Mouse (Mus musculus) intestine, embryonic 16.5 days (tissue): Measurements from ENCODE around the gene Hunk. TPM values are rescaled to one million over a fixed set of nuclear protein-coding genes. Genes with fewer than 3 reads are reported as not detected.

Experiments
- ATAC-seq: fragments of 200-750 bp; cut with Nextera tagmentation; 2 replicates; pipeline ENCODE4 v1.8.0; 2017; ENCODE audit warnings: moderate TSS enrichment, moderate library complexity
- H3K27ac ChIP-seq: fragments of 300-500 bp; sonication (generic); 2 replicates; pipeline ENCODE4 v1.5.1; 2014; ENCODE audit warnings: mild to moderate bottlenecking, low read length
- H3K27me3 ChIP-seq: fragments of 300-500 bp; sonication (generic); replicated peaks from 2 replicates; pipeline ENCODE4 v1.6.1; 2014; ENCODE audit warnings: low read length, control low read depth, mixed read lengths; ENCODE audit not compliant: control insufficient read depth, insufficient read depth
- H3K36me3 ChIP-seq: fragments of 300-500 bp; sonication (generic); 2 replicates; pipeline ENCODE4 v1.6.1; 2014; ENCODE audit warnings: low read length, control low read depth; ENCODE audit not compliant: control insufficient read depth, insufficient read depth
- H3K4me1 ChIP-seq: fragments of 300-500 bp; sonication (generic); 2 replicates; pipeline ENCODE4 v1.6.1; 2014; ENCODE audit warnings: low read length, control low read depth, mixed read lengths; ENCODE audit not compliant: control insufficient read depth, insufficient read depth
- H3K4me2 ChIP-seq: fragments of 300-500 bp; sonication (generic); 2 replicates; pipeline ENCODE4 v1.6.1; 2014; ENCODE audit warnings: low read depth, low read length, control low read depth
- H3K4me3 ChIP-seq: fragments of 300-500 bp; sonication (generic); 2 replicates; pipeline ENCODE4 v1.5.1; 2014; ENCODE audit warnings: mild to moderate bottlenecking, low read length
- H3K9ac ChIP-seq: fragments of 300-500 bp; sonication (generic); 2 replicates; pipeline ENCODE4 v1.6.1; 2014; ENCODE audit warnings: low read depth, low read length
- H3K9me3 ChIP-seq: fragments of 300-500 bp; sonication (generic); 2 replicates; pipeline ENCODE4 v1.6.1; 2016; ENCODE audit warnings: low read length, control low read depth; ENCODE audit not compliant: control insufficient read depth
- WGBS: fragments of 180-500 bp; shearing (Covaris S2); extraction: QIAGEN DNeasy Blood & Tissue Kit; methylation state at CpG from one replicate; pipeline ENCODE4 v1.1.7; 2014; 5-methylcytosine and 5-hydroxymethylcytosine counted together
- polyA plus RNA-seq: library from polyadenylated mRNA; unstranded; fragments of >200 nt; fragmentation: Nextera tagmentation; extraction: Ambion mirVana; gene quantifications from 2 replicates; pipeline ENCODE4 v1.2.1, GENCODE M21; 2015

The Hunk gene
- polyA plus RNA-seq, 1 experiment from 2014 or later, result 5.1 TPM

DNA sequence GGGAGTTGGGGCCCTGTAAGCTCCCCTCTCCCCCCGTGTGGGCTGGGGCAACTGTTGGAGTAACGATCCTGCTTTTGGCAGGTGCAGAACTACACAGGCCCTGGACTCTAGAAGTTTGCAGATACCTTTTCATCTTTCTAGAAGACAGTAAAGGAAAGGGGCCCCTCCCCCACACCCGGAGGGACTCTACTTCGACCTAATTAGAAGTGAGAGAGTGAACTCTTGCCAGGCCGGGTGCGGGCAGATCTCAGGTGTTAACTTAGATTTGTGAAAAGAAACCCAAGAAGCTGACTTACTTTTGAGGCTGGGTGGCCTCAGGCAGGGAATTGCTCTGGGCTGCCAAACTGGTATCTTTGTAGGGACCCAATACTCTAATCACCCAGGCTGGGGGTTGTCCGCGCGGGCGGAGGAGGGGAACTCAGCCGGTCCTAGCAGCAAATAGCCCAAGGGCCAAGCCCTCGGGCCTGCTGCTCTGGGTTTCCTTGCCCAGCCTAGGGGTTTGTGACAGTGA lies 1.4 kb downstream of the Hunk start:
- ATAC-seq, result peak; percentile 13
- H3K27me3 ChIP-seq, result no peaks in the 10 kb centered on the region; the same call in 1 of the 2 replicates
- 9% methylated on average over 12 of the region's 12 CpGs for WGBS
- 0 out of 2 replicates have a peak, but pooled peaks cover 7% of the 10 kb centered on the region for H3K36me3 ChIP-seq
- H3K4me3 ChIP-seq, result peak overlapping the region; percentile 84
- peaks cover 39% of the 10 kb centered on the region for H3K4me1 ChIP-seq
- peak overlapping the region; percentile 90 for H3K9ac ChIP-seq
- peaks cover 3% of the 10 kb centered on the region; the same call in 1 of the 2 replicates for H3K9me3 ChIP-seq
- peak overlapping the region; percentile 96 for H3K27ac ChIP-seq
- peak overlapping the region; percentile 90 for H3K4me2 ChIP-seq

DNA sequence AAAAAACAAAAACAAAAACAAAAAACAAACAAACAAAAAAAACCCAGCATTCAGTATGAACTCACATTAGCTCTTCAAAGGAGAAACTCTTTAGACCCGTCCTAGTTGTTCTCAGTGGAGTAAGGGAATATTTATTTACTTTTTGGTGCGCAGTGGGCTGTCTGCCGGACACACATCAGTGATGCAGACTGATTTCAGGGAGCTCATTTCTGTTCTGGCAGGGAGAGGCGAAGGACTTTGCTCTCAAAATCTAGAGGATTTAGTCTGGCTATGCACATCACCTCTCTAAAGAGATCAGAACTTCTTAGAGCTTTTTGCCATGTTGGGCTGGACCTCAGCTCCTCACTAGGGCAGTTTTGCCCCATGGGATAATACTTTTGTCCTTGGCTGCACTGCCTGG lies 2.1 kb downstream of the Hunk start:
- Histone ChIP-seq H3K4me3 (peak overlapping the region; percentile 17; the same call in 1 of the 2 replicates), H3K4me1 (peaks cover 39% of the 10 kb centered on the region), H3K27ac (no peak overlapping the region), H3K9me3 (peaks cover 3% of the 10 kb centered on the region; the same call in 1 of the 2 replicates), H3K9ac (no peak overlapping the region), H3K36me3 (0 out of 2 replicates have a peak, but pooled peaks cover 7% of the 10 kb centered on the region), H3K4me2 (peak overlapping the region; percentile 28), H3K27me3 (no peaks in the 10 kb centered on the region; the same call in 1 of the 2 replicates)
- ATAC-seq, result no peak
- 59% methylated on average over 4 of the region's 4 CpGs for whole genome bisulfite sequencing

DNA sequence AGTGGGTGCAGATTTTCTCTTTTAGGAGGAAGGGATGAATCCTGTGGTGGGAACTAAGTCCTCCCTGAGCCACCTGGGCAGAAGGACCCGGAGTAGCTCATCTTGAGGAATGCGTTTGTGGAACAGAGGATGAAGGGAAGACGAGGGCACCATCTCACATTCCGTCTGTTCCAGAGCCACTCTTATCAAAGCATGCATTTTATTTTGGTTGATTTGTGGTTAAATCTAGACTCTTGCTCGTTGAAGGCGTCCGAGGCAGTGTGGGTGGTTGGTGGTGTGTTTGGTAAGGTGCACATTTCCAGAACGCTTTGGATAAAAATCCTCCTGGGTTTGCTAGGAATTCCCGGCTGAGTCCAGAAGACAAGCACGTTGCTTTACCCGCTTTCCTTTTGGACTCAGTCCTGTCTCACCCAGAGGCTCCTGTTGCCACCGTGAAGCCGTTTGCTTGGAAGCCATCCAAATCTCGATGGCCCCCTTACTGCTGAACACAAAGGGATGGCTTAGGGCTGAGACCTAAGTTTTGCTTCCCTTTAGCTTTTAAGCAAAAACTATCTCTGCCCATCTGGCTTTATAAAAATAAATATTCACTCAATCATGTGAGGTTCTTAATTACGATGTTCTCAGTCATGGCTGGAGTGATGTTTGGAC lies 3.4 kb downstream of the Hunk start:
- Histone ChIP-seq H3K9me3 (peaks cover 3% of the 10 kb centered on the region; the same call in 1 of the 2 replicates), H3K36me3 (0 out of 2 replicates have a peak, but pooled peaks cover 7% of the 10 kb centered on the region), H3K4me1 (peaks cover 32% of the 10 kb centered on the region), H3K27me3 (no peaks in the 10 kb centered on the region), H3K9ac (0 out of 2 replicates have a peak overlapping the region, but pooled peaks have one; percentile 30), H3K27ac (no peak overlapping the region), H3K4me2 (peak overlapping the region; percentile 28; the same call in 1 of the 2 replicates), H3K4me3 (no peak overlapping the region)
- ATAC-seq, result no peak
- 52% methylated on average over 15 of the region's 15 CpGs for WGBS

DNA sequence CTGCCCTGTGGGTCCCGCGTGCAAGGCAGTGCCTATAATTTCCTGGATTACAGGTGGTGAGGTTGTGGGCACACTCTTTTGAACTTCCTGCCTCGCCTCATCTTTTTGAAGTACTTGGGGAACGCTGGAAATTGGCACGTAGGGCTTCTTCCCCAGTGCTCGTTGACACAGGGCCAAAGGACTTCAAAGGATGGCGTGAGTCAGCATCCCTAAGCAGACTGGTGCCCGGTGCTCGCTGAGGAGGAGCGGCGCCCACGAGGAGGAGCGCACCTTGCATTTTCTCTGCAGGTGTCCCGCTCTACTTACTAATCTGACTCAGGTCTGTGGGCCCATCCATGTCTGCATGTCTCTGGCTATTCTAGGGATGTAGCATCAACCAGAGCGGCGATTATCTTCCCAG lies 4.9 kb downstream of the Hunk start:
- no peak for ATAC-seq
- Histone ChIP-seq H3K27ac (no peak overlapping the region), H3K4me2 (no peak overlapping the region), H3K4me1 (peaks cover 28% of the 10 kb centered on the region), H3K9me3 (peaks cover 3% of the 10 kb centered on the region; the same call in 1 of the 2 replicates), H3K9ac (no peak overlapping the region), H3K4me3 (no peak overlapping the region), H3K27me3 (no peaks in the 10 kb centered on the region), H3K36me3 (0 out of 2 replicates have a peak, but pooled peaks cover 7% of the 10 kb centered on the region)
- WGBS, result 88% methylated on average over 16 of the region's 16 CpGs

DNA sequence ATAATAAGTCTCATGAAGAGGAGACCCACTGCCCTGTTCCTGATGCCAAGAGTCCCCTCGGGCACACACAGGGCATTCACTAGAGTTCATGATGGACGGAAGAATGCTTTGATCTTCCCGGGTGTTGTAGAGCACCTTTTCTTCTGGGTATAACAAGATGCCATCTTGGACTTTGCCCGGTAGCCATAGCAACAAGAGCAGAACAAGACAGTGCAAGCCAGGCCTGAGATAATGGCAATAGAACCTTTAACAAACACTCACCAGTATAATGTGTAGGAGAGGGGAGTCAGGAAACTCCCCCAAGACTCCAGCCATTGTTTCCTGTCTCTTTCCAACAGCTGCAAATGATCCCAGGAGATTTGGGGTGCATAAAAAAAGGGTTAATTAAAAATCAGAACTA lies 8.9 kb downstream of the Hunk start:
- H3K9me3 ChIP-seq, result peaks cover 3% of the 10 kb centered on the region; the same call in 1 of the 2 replicates

DNA sequence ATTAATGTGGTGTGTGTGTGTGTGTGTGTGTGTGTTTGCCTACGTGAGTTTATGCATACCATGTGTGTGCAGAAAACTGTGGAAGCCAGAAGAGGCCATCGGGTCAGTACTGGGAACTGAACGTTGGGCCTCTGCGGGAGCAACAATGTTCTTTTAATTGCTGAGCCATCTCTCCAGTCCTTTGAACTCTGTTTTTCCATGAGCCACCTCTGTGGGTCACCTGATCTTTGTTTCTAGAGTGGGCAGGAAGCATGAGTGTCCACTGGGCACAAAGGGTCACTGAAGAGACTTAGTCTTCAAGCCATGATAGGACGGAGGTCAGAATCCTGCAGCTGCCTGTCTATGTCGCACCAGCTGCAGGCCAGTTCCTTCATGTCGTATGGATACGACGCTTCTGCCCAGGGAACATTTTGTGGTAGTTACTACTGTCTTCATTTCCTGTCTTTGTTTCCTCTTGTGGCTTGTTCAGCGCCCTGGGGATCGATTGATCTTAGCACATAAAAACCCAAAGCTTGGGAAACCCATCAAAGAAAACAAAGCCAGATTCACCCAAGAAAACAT lies 10.3 kb downstream of the Hunk start:
- no peak overlapping the region for H3K27ac ChIP-seq
- H3K4me2 ChIP-seq, result no peak overlapping the region
- H3K4me3 ChIP-seq, result no peak overlapping the region
- H3K27me3 ChIP-seq, result no peaks in the 10 kb centered on the region
- H3K9me3 ChIP-seq, result peaks cover 3% of the 10 kb centered on the region; the same call in 1 of the 2 replicates
- WGBS, result 79% methylated on average over 11 of the region's 11 CpGs
- peaks cover 17% of the 10 kb centered on the region for H3K4me1 ChIP-seq
- H3K36me3 ChIP-seq, result 0 out of 2 replicates have a peak, but pooled peaks cover 3% of the 10 kb centered on the region
- no peak for ATAC-seq
- H3K9ac ChIP-seq, result no peak overlapping the region

More for the DNA sequence above, 8.9 kb downstream of the Hunk start:
- H3K36me3 ChIP-seq, result 0 out of 2 replicates have a peak, but pooled peaks cover 7% of the 10 kb centered on the region
- no peak overlapping the region for H3K4me2 ChIP-seq
- H3K27ac ChIP-seq, result no peak overlapping the region
- H3K27me3 ChIP-seq, result no peaks in the 10 kb centered on the region
- no peak overlapping the region for H3K9ac ChIP-seq
- peak; percentile 41 for ATAC-seq
- 67% methylated on average over 4 of the region's 4 CpGs for WGBS
- H3K4me1 ChIP-seq, result peaks cover 7% of the 10 kb centered on the region
- H3K4me3 ChIP-seq, result no peak overlapping the region

DNA sequence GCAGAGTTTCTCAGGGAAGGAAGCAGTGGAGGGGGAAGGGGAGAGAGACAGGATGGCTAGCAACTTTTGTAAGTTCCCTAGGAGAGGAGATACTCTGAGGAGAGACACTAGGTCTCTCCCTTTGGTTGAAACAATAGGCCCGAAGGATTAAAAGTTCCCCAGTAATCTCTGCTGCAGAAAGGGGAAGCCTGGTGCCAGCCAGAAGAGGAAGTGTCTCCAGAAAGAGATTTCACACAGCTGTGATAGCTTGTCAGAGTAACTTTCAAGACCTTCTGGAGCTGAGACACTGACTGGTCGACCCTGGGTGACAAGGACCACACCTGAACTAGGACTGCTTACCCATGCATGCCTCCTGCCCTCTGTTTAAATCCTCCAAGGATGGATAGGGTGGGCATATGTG lies 11.1 kb downstream of the Hunk start:
- H3K9ac ChIP-seq, result no peak overlapping the region
- no peaks in the 10 kb centered on the region for H3K36me3 ChIP-seq
- peaks cover 25% of the 10 kb centered on the region for H3K4me1 ChIP-seq
- 56% methylated on average over 2 of the region's 2 CpGs for WGBS
- no peaks in the 10 kb centered on the region for H3K27me3 ChIP-seq
- no peak overlapping the region for H3K4me3 ChIP-seq
- no peak for ATAC-seq
- no peaks in the 10 kb centered on the region for H3K9me3 ChIP-seq
- no peak overlapping the region for H3K27ac ChIP-seq
- H3K4me2 ChIP-seq, result no peak overlapping the region

DNA sequence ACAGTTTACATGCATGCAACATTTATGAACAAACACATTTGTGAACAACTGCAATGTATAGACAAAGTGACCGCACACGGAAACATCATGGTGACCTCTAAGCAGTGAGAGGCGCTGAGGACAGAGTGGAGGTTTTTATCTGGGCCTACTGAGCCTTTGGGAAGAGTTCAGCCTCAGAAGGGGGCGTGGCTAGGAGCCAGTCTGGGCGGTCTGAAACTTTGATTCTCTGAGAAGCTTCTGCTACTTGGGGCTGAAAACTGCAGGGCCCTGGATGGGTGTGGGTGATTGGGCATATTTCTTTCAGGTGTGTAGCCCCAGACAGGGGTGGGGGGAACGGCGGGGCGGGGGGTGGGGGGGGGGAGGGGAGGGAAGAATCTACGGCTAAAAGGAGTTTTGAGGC lies 14.5 kb downstream of the Hunk start:
- H3K4me1 ChIP-seq, result peaks cover 22% of the 10 kb centered on the region
- ATAC-seq, result peak; percentile 68
- H3K9me3 ChIP-seq, result no peaks in the 10 kb centered on the region
- H3K27me3 ChIP-seq, result no peaks in the 10 kb centered on the region
- H3K9ac ChIP-seq, result no peak overlapping the region
- no peaks in the 10 kb centered on the region for H3K36me3 ChIP-seq
- H3K4me2 ChIP-seq, result 0 out of 2 replicates have a peak overlapping the region, but pooled peaks have one; percentile 3
- H3K4me3 ChIP-seq, result no peak overlapping the region
- WGBS, result 13% methylated on average over 9 of the region's 9 CpGs
- H3K27ac ChIP-seq, result peak overlapping the region; percentile 73

DNA sequence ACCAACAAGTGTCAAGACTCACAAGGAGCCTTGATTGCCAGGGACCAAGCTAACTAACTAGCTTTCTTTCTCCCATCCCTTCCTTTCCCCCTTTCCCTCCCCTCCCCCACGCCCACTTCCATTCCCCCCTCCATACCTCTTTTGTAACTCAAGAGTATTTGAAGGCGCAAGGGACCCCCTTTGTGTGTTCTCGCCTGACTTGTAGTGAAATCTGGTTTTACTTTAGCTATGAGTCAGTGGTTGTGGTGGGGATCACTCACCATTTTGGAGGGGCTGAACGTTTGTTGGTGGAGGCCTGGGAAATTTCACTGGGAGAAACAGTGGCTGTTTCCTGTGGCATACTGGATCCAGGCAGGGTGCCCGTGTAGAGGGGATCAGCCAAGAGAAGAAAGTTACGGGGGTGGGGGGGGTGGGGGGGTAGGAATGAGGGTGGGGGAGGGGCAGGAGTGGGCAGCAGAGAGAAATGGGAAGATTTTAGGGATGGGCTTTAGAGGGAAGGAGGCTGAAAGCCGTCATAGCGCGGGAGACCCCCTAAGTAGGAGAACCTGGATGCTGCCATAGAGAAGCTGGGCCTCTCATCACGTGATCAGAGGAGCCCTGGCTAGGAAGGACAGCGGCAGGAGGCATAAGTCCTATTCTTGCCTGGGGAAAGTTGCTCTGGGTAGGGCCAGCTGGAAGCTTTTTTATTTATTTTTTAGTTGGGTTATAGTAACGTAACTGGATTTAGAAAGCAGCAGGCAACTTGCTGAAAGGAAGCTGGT lies 15.3 kb downstream of the Hunk start:
- no peaks in the 10 kb centered on the region for H3K36me3 ChIP-seq
- no peak overlapping the region for H3K4me2 ChIP-seq
- no peak overlapping the region for H3K9ac ChIP-seq
- no peak for ATAC-seq
- no peak overlapping the region for H3K4me3 ChIP-seq
- peaks cover 28% of the 10 kb centered on the region for H3K4me1 ChIP-seq
- no peaks in the 10 kb centered on the region for H3K27me3 ChIP-seq
- WGBS, result 38% methylated on average over 12 of the region's 12 CpGs
- no peaks in the 10 kb centered on the region for H3K9me3 ChIP-seq
- peak overlapping the region; percentile 73 for H3K27ac ChIP-seq
